Mouse (Mus musculus): ENCODE measurements around the gene Rhox10. TPM values are rescaled to one million over a fixed set of nuclear protein-coding genes. Genes with fewer than 3 reads are reported as not detected.
"Not testable (repeated sequence)": the region's sequence is repeated elsewhere in the genome, so short reads cannot be mapped to it uniquely, and the experiment has no call there.

Gene Rhox10
- not detected for total RNA-seq (2021)

DNA sequence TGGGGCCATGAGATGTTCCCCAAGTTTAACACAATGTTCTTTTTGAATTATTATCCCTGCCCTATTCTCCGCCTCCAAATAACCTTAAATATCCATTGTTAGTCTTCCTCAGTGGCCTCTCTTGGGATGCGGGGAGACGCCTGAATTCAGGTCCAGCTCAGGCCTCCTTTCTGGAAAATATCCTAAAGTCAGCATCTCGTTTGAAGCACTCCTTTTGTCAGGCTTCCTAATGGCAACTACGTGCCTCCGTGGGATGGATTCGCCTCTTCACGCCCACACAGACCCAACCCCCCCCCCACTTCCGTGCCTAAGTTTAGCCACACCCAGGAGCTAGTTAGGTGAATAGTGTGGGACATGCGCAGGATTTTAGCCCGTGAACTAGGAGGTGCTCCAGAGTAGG, at the start of gene Rhox10:
Gene Rhox10 (plus strand): TSS at position 301 of the 400 bp plus-strand sequence.
- DNase-seq (ENCODE audit: extremely low spot score in 1 of 2, low spot score in 1 of 2): no peak

DNA sequence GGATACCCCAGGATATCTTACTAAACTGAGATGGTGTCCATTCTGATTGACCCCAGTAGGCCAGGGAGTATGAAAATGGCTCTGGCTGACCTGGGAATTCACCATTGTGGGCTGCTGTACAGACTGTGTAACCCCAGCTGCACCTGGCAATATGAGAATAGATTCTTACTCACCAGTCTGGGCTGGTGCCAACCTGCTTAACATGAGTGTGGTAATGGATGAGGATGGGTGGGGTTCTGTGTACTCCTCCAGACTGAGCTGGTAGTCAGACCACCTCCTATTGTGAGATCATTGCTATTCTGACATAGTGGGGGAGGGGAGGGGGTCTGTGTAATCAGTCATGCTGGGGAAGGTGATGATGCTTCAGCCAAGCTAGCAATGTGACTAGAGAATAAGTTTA, 47.7 kb upstream of the Rhox10 start, which contains the start of gene Btg1-ps1:
Gene Btg1-ps1 (minus strand): TSS at position 219 of the 400 bp plus-strand sequence.
- DNase-seq (ENCODE audit: extremely low spot score in 1 of 2, low spot score in 1 of 2): not testable (repeated sequence)

DNA sequence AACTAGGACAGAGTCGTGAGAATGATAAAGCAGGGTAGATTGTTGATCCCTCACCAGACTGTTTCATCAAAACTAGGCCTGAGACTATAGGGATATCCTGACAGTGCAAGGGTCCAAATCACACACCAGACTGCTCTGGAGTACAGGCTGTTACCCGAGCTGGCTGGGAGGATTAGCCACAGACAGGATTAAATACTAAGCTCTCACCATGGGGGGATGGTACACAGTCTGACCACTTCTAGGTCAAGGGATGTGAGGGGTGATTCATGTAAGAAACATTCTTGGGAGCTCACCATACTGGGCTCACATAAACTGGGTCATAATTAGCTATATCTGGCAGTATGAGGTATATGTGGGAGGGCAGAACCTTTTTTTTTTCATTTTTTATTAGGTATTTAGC, 32.4 kb upstream of the Rhox10 start:
- DNase-seq (ENCODE audit: extremely low spot score in 1 of 2, low spot score in 1 of 2): no peak

DNA sequence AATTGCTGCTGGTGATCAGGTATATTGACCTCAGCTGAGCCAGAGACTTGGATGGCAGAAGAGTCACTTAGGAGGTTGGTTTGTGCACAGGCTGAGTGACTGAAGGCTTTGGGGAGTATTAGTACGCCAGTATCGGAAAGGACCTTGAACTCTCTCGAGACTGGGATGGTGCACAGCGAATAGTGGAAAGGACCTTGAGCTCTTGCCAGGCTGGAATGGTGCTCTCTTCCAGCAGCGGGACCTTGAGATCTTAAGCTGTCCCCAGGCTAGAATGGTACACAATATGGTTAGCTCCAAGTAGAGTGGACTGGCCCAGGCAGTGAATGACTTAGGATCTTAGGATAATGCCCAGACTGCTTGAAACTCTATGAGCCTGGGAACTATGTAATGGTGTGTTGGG, 26.6 kb upstream of the Rhox10 start:
- no peak for DNase-seq (ENCODE audit: extremely low spot score in 1 of 2, low spot score in 1 of 2)

DNA sequence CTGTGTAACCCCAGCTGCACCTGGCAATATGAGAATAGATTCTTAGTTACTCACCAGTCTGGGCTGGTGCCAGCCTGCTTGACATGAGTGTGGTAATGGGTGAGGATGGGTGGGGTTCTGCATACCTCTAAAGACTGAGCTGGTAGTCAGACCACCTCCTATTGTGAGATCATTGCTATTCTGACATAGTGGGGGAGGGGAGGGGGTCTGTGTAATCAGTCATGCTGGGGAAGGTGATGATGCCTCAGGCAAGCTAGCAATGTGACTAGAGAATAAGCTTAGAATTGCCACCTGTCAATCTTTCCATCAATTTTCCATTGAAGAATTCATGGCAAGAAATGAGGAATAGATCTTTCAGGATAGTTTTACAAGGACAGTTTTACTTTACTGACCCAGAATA, 23.3 kb upstream of the Rhox10 start, which contains the start of gene Btg1-ps2:
Gene Btg1-ps2 (minus strand): TSS at position 101 of the 400 bp plus-strand sequence.
- not testable (repeated sequence) for DNase-seq (ENCODE audit: extremely low spot score in 1 of 2, low spot score in 1 of 2)

DNA sequence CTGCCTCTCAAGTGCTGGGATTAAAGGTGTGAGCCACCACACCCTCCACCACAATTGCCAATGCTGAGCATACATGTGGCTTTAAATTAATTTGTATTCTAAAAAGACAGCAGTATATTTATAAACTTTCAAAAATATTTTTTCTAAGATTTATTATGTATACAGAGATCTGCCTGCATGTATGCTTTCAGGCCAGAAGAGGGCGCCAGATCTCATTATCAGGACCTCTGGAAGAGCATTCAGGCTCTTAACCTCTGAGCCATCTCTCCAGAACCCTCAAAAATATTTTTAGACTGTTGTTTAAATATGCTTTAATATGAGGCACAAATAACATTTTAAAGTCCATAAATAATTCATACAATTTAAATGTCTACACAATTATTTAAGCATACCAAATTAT, 4.7 kb upstream of the Rhox10 start:
- peak in 1 of 2 experiments; percentile 18 for DNase-seq (ENCODE audit: extremely low spot score in 1 of 2, low spot score in 1 of 2)

DNA sequence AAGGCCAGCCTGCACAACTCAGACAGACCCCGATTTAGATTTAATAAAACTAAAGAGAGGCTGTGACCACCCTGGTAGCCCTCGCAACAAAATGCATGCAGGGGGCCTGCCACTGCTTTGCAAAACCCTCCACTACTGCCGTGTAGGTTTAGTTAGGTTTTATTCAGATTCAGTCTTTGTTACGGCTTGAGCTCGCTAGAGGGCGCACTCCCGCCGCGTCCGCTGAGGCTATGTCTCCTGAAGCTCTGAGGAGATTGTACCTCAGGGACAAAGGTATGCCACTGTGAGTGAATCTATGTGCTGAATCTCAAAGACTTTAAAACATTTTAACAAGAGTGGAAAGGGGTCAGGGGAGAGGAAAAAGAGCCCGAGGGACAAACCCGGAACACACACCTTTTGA, 18.0 kb downstream of the Rhox10 start:
- DNase-seq (ENCODE audit: extremely low spot score in 1 of 2, low spot score in 1 of 2): peak; percentile 20 to 55

DNA sequence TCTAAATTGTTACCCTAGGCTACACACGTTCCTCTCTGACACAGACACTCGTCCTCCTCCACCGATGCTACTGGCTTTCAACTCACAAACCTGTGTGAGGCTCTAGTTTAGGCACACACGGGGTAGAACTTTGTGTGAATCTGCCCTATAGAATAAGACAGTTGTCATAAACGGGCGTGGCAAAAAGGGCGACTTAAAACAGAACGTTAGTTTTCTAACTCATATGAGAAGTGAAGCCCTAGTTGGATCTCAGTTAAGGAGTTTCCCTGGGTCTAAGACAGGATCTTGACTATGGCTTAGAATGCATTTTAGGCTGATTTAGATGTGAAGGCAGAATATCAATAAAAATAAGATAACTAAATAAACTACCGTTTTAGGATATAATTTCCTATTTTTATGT, 18.8 kb downstream of the Rhox10 start, which contains the start of gene Rhox11:
Gene Rhox11 (minus strand): TSS at position 101 of the 400 bp plus-strand sequence.
- no peak for DNase-seq (ENCODE audit: extremely low spot score in 1 of 2, low spot score in 1 of 2)

DNA sequence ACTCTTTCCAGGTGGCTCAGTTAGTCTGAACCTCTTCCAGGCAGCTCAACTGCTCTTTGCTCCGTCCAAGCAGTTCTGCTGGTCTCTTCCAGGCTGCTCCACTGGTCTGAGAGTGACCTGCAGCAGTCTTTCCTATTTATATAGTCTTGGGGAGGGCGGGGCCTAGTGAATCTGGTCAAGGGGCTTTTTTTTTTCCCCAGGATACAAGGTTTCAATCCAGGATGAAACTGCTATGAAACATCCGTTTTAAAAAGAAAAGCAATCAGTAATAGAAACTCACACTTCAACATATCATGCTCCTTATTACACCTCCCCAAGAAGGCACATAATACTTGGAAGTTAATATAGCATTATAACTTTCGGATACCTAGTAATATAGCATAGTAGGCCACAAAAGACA, 44.5 kb downstream of the Rhox10 start, which contains the start of gene Rhox12:
Gene Rhox12 (minus strand): TSS at position 101 of the 400 bp plus-strand sequence.
- DNase-seq (ENCODE audit: extremely low spot score in 1 of 2, low spot score in 1 of 2): no peak

DNA sequence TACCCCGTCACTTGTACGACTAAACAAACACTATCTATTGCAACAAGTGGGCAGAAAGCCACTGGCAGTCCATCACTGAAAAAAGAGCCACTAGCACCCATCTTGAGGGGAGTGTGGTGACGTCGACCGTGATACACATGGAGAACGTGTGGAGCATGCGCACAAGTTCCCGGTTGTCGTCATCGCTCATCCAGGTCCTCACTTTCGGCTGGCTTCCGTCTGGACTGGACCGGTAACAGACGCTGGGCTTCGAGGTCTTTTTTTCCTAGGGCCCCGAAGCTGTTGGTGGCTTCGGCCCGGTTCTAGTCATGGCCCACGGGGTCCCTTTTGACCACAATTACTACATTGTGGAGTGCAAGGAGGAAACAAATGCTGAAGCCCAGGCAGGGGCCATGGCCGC, 54.7 kb downstream of the Rhox10 start, which contains the start of gene Rhox13:
Gene Rhox13 (plus strand): TSS at position 238 of the 400 bp plus-strand sequence.
- no peak for DNase-seq (ENCODE audit: extremely low spot score in 1 of 2, low spot score in 1 of 2)

Other genes starting within 250 kb of the Rhox10 start
- gene Rhox6, start 239.6 kb upstream of the Rhox10 start, total RNA-seq (2021): not detected
- gene Rhox7a, start 234.8 kb upstream of the Rhox10 start, total RNA-seq (2021): not detected
- not detected for gene Rhox8, start 187.5 kb upstream of the Rhox10 start, total RNA-seq (2021)
- not detected for gene Rhox7b, start 169.2 kb upstream of the Rhox10 start, total RNA-seq (2021)
- not detected for gene Rhox9, start 164.7 kb upstream of the Rhox10 start, total RNA-seq (2021)
- not detected for gene Btg1-ps1, start 47.7 kb upstream of the Rhox10 start, total RNA-seq (2021)
- gene Btg1-ps2, start 23.4 kb upstream of the Rhox10 start, total RNA-seq (2021): not detected
- not detected for gene Rhox11, start 18.7 kb downstream of the Rhox10 start, total RNA-seq (2021)
- gene Rhox12, start 44.4 kb downstream of the Rhox10 start, total RNA-seq (2021): not detected
- not detected for gene Rhox13, start 54.7 kb downstream of the Rhox10 start, total RNA-seq (2021)
- gene Zbtb33, start 123.3 kb downstream of the Rhox10 start, total RNA-seq (2021): 10 to 100 TPM; 24.4 to 25.7 TPM
- 10 to 100 TPM; 14.8 to 23.4 TPM for gene Tmem255a, start 186.0 kb downstream of the Rhox10 start, total RNA-seq (2021)
- gene Atp1b4, start 249.7 kb downstream of the Rhox10 start, total RNA-seq (2021): not detected

Data from layer of hippocampus, postnatal 25 days (tissue).